In genomic region chr14:33856992-33857391, GRCm38 (mm10) we compare ENCODE assay signal across 26 mouse cellular contexts.
"Had no signal": no experiment of that assay in that cellular context is flagged by ENCODE, and none has a peak within 500 bp of the region (broad histone marks: within the 10 kb centered on the region; RNA-seq: fewer than 3 reads in every experiment).

No protein-coding gene starts in this region.

- DNase-seq: cerebellum, adult 9-10 months; cerebellum, adult 9-11 months; cerebellum, postnatal 10 days; cerebellum, postnatal 14 days; cerebellum, postnatal 25 days; cerebellum, postnatal 36 days; embryo, embryonic 11 days; forebrain, postnatal 0 days; gastrocnemius, adult 2 months; gastrocnemius, postnatal 10 days; gastrocnemius, postnatal 14 days; gastrocnemius, postnatal 25 days; gastrocnemius, postnatal 36 days; heart, adult 11 months; heart, adult 2 months had no signal

- H3K27ac ChIP-seq: embryonic facial prominence, embryonic 10.5 days; embryonic facial prominence, embryonic 12.5 days; embryonic facial prominence, embryonic 13.5 days; embryonic facial prominence, embryonic 15.5 days; forebrain, embryonic 10.5 days; forebrain, embryonic 12.5 days; forebrain, embryonic 13.5 days; forebrain, embryonic 15.5 days; gastrocnemius, adult 2 months; heart, adult 2 months had no signal

- ATAC-seq: forebrain, embryonic 13.5 days; forebrain, embryonic 14.5 days; forebrain, embryonic 15.5 days; forebrain, embryonic 16.5 days; forebrain, postnatal 0 days had no signal

- H3K4me1 ChIP-seq: embryonic facial prominence, embryonic 10.5 days; embryonic facial prominence, embryonic 12.5 days; embryonic facial prominence, embryonic 13.5 days; embryonic facial prominence, embryonic 15.5 days; forebrain, embryonic 10.5 days; forebrain, embryonic 12.5 days; forebrain, embryonic 13.5 days; forebrain, embryonic 15.5 days had no signal

- H3K9me3 ChIP-seq: embryonic facial prominence, embryonic 10.5 days; embryonic facial prominence, embryonic 12.5 days; embryonic facial prominence, embryonic 13.5 days; embryonic facial prominence, embryonic 15.5 days; forebrain, embryonic 10.5 days; forebrain, embryonic 12.5 days; forebrain, embryonic 13.5 days; forebrain, embryonic 15.5 days had no signal

- H3K4me2 ChIP-seq: embryonic facial prominence, embryonic 12.5 days; embryonic facial prominence, embryonic 13.5 days; embryonic facial prominence, embryonic 15.5 days; forebrain, embryonic 12.5 days; forebrain, embryonic 13.5 days; forebrain, embryonic 15.5 days had no signal

- H3K27me3 ChIP-seq: embryonic facial prominence, embryonic 12.5 days; embryonic facial prominence, embryonic 13.5 days; embryonic facial prominence, embryonic 15.5 days; forebrain, embryonic 12.5 days; forebrain, embryonic 13.5 days; forebrain, embryonic 15.5 days had no signal

- H3K36me3 ChIP-seq: embryonic facial prominence, embryonic 10.5 days; embryonic facial prominence, embryonic 12.5 days; embryonic facial prominence, embryonic 13.5 days; embryonic facial prominence, embryonic 15.5 days; forebrain, embryonic 10.5 days; forebrain, embryonic 12.5 days; forebrain, embryonic 15.5 days had no signal

- H3K9ac ChIP-seq: embryonic facial prominence, embryonic 12.5 days; embryonic facial prominence, embryonic 13.5 days; embryonic facial prominence, embryonic 15.5 days; forebrain, embryonic 12.5 days; forebrain, embryonic 13.5 days; forebrain, embryonic 15.5 days; forebrain, postnatal 0 days had no signal

- H3K4me3 ChIP-seq: embryonic facial prominence, embryonic 10.5 days; embryonic facial prominence, embryonic 12.5 days; embryonic facial prominence, embryonic 13.5 days; embryonic facial prominence, embryonic 15.5 days; erythroblast, embryonic 14.5 days; forebrain, embryonic 10.5 days; forebrain, embryonic 12.5 days; forebrain, embryonic 13.5 days; forebrain, embryonic 15.5 days; gastrocnemius, adult 2 months; heart, adult 2 months had no signal
